9 mouse cellular contexts compared by ENCODE assay signal in genomic region chr4:139967475-139967891, GRCm38 (mm10). TPM values are rescaled to one million over a fixed set of nuclear protein-coding genes. Genes with fewer than 3 reads are reported as not detected.
DNase-seq lines count a peak whose midpoint lies in the region; ATAC-seq and TF ChIP-seq lines count a peak whose summit lies in the region.
"Had no signal": no experiment of that assay in that cellular context is flagged by ENCODE, and none has a peak within 500 bp of the region (broad histone marks: within the 10 kb centered on the region; RNA-seq: fewer than 3 reads in every experiment).

No protein-coding gene starts in this region.

- peak overlapping the region; percentile 61 for H3K27ac ChIP-seq in brown adipose tissue, adult 24 weeks (replicated peaks; ENCODE audit: low read depth, low read length)
- H3K27ac ChIP-seq in limb, embryonic 11.5 days (replicated peaks; ENCODE audit: low read depth, low read length): no peak overlapping the region
- H3K27ac ChIP-seq in thymus, adult 2 months (ENCODE audit: control insufficient read depth, insufficient read depth, low read length): no peak overlapping the region
- H3K27ac ChIP-seq: heart, embryonic 13.5 days had no signal

- H3K36me3 ChIP-seq in limb, embryonic 11.5 days (ENCODE audit: control insufficient read depth, insufficient read depth, low read length): no peaks in the 10 kb centered on the region
- no peaks in the 10 kb centered on the region for H3K36me3 ChIP-seq in thymus, adult 2 months (ENCODE audit: control insufficient read depth, insufficient read depth, low read length)
- H3K36me3 ChIP-seq: heart, embryonic 13.5 days had no signal

- TF ChIP-seq CTCF in thymus, adult 2 months (IDR thresholded peaks at IDR 0.05; ENCODE audit: borderline replicate concordance, control insufficient read depth, extremely low read depth, insufficient read depth, low read length, poor library complexity): no peak

- peaks cover 6% of the 10 kb centered on the region for H3K4me1 ChIP-seq in brown adipose tissue, adult 24 weeks (ENCODE audit: control insufficient read depth, insufficient read depth, insufficient read length, low read length)
- H3K4me1 ChIP-seq in limb, embryonic 11.5 days (ENCODE audit: control insufficient read depth, insufficient read depth, low read length): peaks cover 6% of the 10 kb centered on the region
- H3K4me1 ChIP-seq in thymus, adult 2 months (replicated peaks; ENCODE audit: control insufficient read depth, insufficient read depth, low read length): no peaks in the 10 kb centered on the region

- H3K4me2 ChIP-seq in limb, embryonic 11.5 days (ENCODE audit: low read depth, severe bottlenecking): no peak overlapping the region
- H3K4me2 ChIP-seq: heart, embryonic 13.5 days had no signal

- no peaks in the 10 kb centered on the region for H3K9me3 ChIP-seq in limb, embryonic 11.5 days (ENCODE audit: control insufficient read depth, low read length)
- H3K9me3 ChIP-seq: heart, embryonic 13.5 days had no signal

- H3K9ac ChIP-seq in limb, embryonic 11.5 days (ENCODE audit: low read length): no peak overlapping the region
- H3K9ac ChIP-seq: heart, embryonic 13.5 days had no signal

- ATAC-seq in limb, embryonic 11.5 days (ENCODE audit: insufficient number of reproducible peaks, low FRiP score, low TSS enrichment, low read depth): no peak

- intact Hi-C loops in heart, postnatal 14 days (cut with DNase I): no loop called here

- H3K27me3 ChIP-seq in limb, embryonic 11.5 days (ENCODE audit: control insufficient read depth, insufficient read depth, low read length): no peaks in the 10 kb centered on the region
- no peaks in the 10 kb centered on the region for H3K27me3 ChIP-seq in thymus, adult 2 months (ENCODE audit: control insufficient read depth, insufficient read depth, low read length)

- no peak for TF ChIP-seq POLR2A in thymus, adult 2 months (IDR thresholded peaks at IDR 0.05; ENCODE audit: control insufficient read depth, extremely low read depth, insufficient read depth, low read length, poor library complexity)

- 20% methylated on average over 10 of the region's 10 CpGs for WGBS in limb, embryonic 11.5 days
- WGBS in thymus, adult 2 months: 47% methylated on average over 10 of the region's 10 CpGs

- peak; percentile 10 to 26 for DNase-seq in layer of hippocampus, postnatal 36 days
- DNase-seq in layer of hippocampus, adult 9-11 months: no peak
- peak; percentile 30 to 66 for DNase-seq in heart, postnatal 14 days
- DNase-seq in limb, embryonic 11.5 days (ENCODE audit: low spot score): peak; percentile 36
- DNase-seq in skeletal muscle tissue, adult 2 months (ENCODE audit: low read depth, low spot score): peak; percentile 44
- DNase-seq in cerebellum, adult 9-10 months: no peak
- no peak for DNase-seq in thymus, adult 2 months

- H3K4me3 ChIP-seq in brown adipose tissue, adult 24 weeks (ENCODE audit: insufficient read depth, low read depth, low read length): peak overlapping the region; percentile 68
- H3K4me3 ChIP-seq in limb, embryonic 11.5 days (ENCODE audit: low read depth, low read length): no peak overlapping the region
- no peak overlapping the region for H3K4me3 ChIP-seq in thymus, adult 2 months (ENCODE audit: control insufficient read depth, insufficient read depth, low read length)
- H3K4me3 ChIP-seq: heart, embryonic 13.5 days had no signal

RNA-seq across cellular contexts. Expression of gene Klhdc7a, which starts 0.3 kb away (rescaled TPM):
- 1 to 10 TPM; 8.7 to 9.9 TPM for total RNA-seq in layer of hippocampus, postnatal 36 days (2021)
- 79.8 and 109 TPM in 2 replicates for polyA plus RNA-seq in brown adipose tissue, adult 24 weeks (2012; ENCODE audit: insufficient read depth, insufficient read length, missing spikeins)
- 1 to 10 TPM in 1 of 2 experiments, under 1 TPM in 1; 0.54 to 1.3 TPM for total RNA-seq in heart, postnatal 14 days (2021)
- polyA plus RNA-seq in limb, embryonic 11.5 days (2014; fragmentation: Nextera tagmentation; extraction: Ambion mirVana): 0.04 TPM in 1 of 2 replicates, not detected in the other
- polyA plus RNA-seq in thymus, adult 2 months (2012; rRNA removed): 6.3 and 8.2 TPM in 2 replicates

Comparison
In these comparisons a context has a peak if more than half of its experiments do, and no peak if none do; other contexts are left out.
1. DNase-seq: peak in layer of hippocampus, postnatal 36 days (2 of 2), heart, postnatal 14 days (2 of 2), limb, embryonic 11.5 days (single experiment) and skeletal muscle tissue, adult 2 months (single experiment); none in layer of hippocampus, adult 9-11 months (single experiment), cerebellum, adult 9-10 months (single experiment) and thymus, adult 2 months (single experiment).